Mouse (Mus musculus) right cerebral cortex, postnatal 4 days (tissue): ENCODE data around the gene Gm13289.
"Not testable (repeated sequence)": the region's sequence is repeated elsewhere in the genome, so short reads cannot be mapped to it uniquely, and the experiment has no call there.

Source experiments
- DNase-seq: peaks from one replicate; pipeline ENCODE4 v3.0.0-alpha.2; 2022

The Gm13289 gene

DNA sequence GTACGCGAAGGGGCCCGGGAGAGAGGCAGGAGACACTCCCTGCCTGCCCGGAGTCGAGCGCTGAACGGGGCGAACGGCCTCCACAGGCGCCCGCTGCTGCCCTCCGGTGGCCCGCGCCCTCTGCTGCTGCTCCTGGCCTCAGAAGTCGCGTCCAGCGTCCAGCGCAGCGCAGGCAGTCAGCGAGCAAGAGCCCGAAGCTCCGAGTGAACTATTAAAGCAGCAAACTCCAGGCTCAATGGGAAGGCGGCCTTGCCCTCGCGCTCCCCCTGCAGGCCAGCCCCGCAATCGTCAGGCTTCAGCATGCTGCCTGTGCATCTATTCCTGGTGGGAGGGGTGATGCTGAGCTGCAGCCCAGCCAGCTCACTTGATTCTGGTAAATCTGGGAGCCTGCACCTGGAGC is 8.7 kb downstream of the Gm13289 start, which contains the start of gene Gm13276:
Gene Gm13276 (plus strand): TSS at position 301 of the 400 bp plus-strand sequence.
- not testable (repeated sequence) for DNase-seq

- peak; percentile 47 for DNase-seq
These were observed 11.7 kb downstream of the Gm13289 start, which contains the start of gene Gm13277 for GRCm38 (mm10) chr4:88788402-88788801. Gene Gm13277 (plus strand): TSS chr4:88788632.

DNA sequence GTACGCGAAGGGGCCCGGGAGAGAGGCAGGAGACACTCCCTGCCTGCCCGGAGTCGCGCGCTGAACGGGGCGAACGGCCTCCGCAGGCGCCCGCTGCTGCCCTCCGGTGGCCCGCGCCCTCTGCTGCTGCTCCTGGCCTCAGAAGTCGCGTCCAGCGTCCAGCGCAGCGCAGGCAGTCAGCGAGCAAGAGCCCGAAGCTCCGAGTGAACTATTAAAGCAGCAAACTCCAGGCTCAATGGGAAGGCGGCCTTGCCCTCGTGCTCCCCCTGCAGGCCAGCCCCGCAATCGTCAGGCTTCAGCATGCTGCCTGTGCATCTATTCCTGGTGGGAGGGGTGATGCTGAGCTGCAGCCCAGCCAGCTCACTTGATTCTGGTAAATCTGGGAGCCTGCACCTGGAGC is 14.5 kb downstream of the Gm13289 start, which contains the start of gene Gm13278:
Gene Gm13278 (plus strand): TSS at position 301 of the 400 bp plus-strand sequence.
- not testable (repeated sequence) for DNase-seq

GRCm38 (mm10) chr4:88793936-88794675 is 17.4 kb downstream of the Gm13289 start, which contains the start of gene Gm13275:
Gene Gm13275 (plus strand): TSS chr4:88794487.
- DNase-seq: peak; percentile 22

DNA sequence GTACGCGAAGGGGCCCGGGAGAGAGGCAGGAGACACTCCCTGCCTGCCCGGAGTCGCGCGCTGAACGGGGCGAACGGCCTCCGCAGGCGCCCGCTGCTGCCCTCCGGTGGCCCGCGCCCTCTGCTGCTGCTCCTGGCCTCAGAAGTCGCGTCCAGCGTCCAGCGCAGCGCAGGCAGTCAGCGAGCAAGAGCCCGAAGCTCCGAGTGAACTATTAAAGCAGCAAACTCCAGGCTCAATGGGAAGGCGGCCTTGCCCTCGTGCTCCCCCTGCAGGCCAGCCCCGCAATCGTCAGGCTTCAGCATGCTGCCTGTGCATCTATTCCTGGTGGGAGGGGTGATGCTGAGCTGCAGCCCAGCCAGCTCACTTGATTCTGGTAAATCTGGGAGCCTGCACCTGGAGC is 20.4 kb downstream of the Gm13289 start, which contains the start of gene Gm13279:
Gene Gm13279 (plus strand): TSS at position 301 of the 400 bp plus-strand sequence.
- DNase-seq: not testable (repeated sequence)

DNA sequence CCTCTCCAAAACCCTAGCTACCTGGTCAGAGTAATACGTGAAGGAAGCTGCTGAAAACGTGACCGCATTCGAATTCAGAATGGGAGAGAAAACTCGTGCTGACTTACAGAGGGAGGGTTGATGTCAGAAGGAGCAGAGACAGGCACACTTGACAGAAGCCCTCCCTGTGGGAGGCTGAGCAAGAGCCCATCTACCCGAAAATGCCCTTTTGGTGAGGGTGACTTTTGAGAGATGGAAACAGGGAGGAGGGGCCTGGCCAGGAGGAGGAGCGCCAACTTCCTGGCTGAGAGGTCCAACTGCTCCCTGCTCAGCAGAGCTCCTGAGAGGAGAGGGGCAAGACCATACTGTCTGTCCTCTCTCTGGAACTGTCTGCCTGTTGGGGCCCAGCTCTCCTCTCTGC is 22.6 kb downstream of the Gm13289 start, which contains the start of gene Gm13285:
Gene Gm13285 (plus strand): TSS at position 301 of the 400 bp plus-strand sequence.
- not testable (repeated sequence) for DNase-seq

DNA sequence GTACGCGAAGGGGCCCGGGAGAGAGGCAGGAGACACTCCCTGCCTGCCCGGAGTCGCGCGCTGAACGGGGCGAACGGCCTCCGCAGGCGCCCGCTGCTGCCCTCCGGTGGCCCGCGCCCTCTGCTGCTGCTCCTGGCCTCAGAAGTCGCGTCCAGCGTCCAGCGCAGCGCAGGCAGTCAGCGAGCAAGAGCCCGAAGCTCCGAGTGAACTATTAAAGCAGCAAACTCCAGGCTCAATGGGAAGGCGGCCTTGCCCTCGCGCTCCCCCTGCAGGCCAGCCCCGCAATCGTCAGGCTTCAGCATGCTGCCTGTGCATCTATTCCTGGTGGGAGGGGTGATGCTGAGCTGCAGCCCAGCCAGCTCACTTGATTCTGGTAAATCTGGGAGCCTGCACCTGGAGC is 26.2 kb downstream of the Gm13289 start, which contains the start of gene Gm13287:
Gene Gm13287 (plus strand): TSS at position 301 of the 400 bp plus-strand sequence.
- DNase-seq: not testable (repeated sequence)

DNA sequence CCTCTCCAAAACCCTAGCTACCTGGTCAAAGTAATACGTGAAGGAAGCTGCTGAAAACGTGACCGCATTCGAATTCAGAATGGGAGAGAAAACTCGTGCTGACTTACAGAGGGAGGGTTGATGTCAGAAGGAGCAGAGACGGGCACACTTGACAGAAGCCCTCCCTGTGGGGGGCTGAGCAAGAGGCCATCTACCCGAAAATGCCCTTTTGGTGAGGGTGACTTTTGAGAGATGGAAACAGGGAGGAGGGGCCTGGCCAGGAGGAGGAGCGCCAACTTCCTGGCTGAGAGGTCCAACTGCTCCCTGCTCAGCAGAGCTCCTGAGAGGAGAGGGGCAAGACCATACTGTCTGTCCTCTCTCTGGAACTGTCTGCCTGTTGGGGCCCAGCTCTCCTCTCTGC is 28.5 kb downstream of the Gm13289 start, which contains the start of gene Gm13288:
Gene Gm13288 (plus strand): TSS at position 301 of the 400 bp plus-strand sequence.
- DNase-seq: not testable (repeated sequence)

DNA sequence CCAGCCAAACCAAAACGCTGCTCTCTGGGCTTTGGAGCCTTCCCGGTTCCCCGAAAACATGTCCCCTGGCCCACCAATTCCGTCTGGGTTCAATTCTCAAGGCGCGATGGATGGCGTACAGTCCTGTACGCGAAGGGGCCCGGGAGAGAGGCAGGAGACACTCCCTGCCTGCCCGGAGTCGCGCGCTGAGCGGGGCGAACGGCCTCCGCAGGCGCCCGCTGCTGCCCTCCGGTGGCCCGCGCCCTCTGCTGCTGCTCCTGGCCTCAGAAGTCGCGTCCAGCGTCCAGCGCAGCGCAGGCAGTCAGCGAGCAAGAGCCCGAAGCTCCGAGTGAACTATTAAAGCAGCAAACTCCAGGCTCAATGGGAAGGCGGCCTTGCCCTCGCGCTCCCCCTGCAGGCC is 29.0 kb downstream of the Gm13289 start:
- DNase-seq: not testable (repeated sequence)

DNA sequence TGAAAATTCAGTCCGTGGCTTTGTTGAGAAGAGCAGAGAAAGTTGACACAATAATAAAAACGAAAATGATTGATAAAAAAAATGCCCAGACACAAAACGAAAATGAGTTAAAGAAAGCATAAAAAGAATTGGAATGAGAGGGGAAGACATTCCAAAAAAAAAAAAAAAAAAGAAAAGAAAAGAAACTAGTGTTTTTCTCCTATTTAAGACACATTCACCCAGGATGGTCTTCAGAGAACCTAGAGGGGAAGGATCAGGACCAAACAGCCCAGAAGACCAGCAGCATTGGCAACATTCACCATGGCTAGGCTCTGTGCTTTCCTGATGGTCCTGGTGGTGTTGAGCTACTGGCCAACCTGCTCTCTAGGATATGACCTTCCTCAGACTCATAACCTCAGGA is 39.2 kb downstream of the Gm13289 start, which contains the start of gene Ifna7:
Gene Ifna7 (plus strand): TSS at position 301 of the 400 bp plus-strand sequence.
- no peak for DNase-seq

GRCm38 (mm10) chr4:88819659-88820058 is 42.9 kb downstream of the Gm13289 start, which contains the start of gene Ifna11:
Gene Ifna11 (plus strand): TSS chr4:88819959.
- no peak for DNase-seq

DNA sequence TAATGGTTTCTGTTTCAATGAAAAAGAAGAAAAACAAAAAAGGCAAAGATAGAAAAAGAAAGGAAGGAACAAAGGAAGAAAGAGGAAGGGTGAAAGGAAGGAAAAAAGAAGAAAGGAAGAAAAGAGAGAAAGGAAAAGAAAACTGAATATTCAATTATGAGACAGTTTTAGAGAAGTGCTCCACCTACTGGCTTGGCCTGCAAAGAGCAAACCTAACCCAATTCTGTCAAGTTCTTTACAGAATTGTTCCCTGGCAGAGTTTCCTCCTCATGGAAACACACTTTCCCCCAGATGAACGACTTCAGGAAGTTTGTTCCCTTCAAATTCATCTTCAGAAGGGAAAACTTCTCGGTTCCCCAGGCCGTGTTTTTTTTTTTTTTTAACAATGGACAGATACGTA is 46.3 kb downstream of the Gm13289 start:
- DNase-seq: peak; percentile 21
